9 mouse cellular contexts compared by ENCODE assay signal in the genomic region with DNA sequence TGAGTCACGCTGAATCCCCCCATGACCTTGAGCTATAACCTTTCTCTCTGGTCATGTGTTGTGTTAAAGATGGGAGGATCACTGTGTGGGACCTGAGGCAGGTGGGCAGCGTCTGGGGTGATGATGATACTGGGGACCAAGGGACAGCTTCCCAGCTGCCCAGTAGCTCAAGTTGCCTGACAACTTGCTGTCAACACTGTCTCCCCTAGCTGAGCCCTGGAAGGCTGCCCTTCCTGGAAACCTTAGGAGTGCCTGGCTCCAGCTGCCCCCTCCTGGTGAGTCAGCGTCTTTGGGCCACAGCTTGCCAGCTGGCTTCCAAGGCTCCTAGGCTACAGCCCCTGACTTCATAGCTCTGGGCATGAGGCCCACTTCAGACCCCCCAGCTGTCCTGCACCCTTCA. TPM values are rescaled to one million over a fixed set of nuclear protein-coding genes. Genes with fewer than 3 reads are reported as not detected.
DNase-seq lines count a peak whose midpoint lies in the region; ATAC-seq and TF ChIP-seq lines count a peak whose summit lies in the region.
"Had no signal": no experiment of that assay in that cellular context is flagged by ENCODE, and none has a peak within 500 bp of the region (broad histone marks: within the 10 kb centered on the region; RNA-seq: fewer than 3 reads in every experiment).

No protein-coding gene starts in this region.

- peak; percentile 30 for DNase-seq in cerebellum, adult 9-11 months
- DNase-seq in cerebellum, postnatal 36 days = no peak
- DNase-seq in lung, embryonic 14.5 days = peak; percentile 41
- no peak for DNase-seq in lung, adult 2 months
- peak; percentile 60 for DNase-seq in retina, postnatal 1 day
- no peak for DNase-seq in thymus, postnatal 0 days (ENCODE audit: low spot score)

- TF ChIP-seq CTCF in lung, embryonic 14.5 days (IDR thresholded peaks at IDR 0.05; ENCODE audit: low read depth) = peak; percentile 48
- no peak for TF ChIP-seq CTCF in lung, adult 2 months (IDR thresholded peaks at IDR 0.05; ENCODE audit: insufficient read depth, low read length)
- peak; percentile 36; the same call in 1 of the 2 replicates for TF ChIP-seq CTCF in cortical plate, adult 2 months (IDR thresholded peaks at IDR 0.05; ENCODE audit: extremely low read depth, insufficient read depth, low read length)

- peak; percentile 41; the same call in 1 of the 2 replicates for ATAC-seq in lung, embryonic 14.5 days (ENCODE audit: insufficient read depth)
- peak; percentile 40; the same call in 1 of the 2 replicates for ATAC-seq in hindbrain, embryonic 15.5 days (ENCODE audit: low FRiP score, low read depth)

- 38% methylated on average over 3 of the region's 3 CpGs for WGBS in lung, embryonic 14.5 days
- 31% methylated on average over 3 of the region's 3 CpGs for WGBS in lung, adult 2 months
- 33% methylated on average over 3 of the region's 3 CpGs for WGBS in hindbrain, embryonic 15.5 days

- no peak overlapping the region for H3K4me3 ChIP-seq in lung, embryonic 14.5 days (ENCODE audit: low read depth, low read length)
- H3K4me3 ChIP-seq in lung, adult 2 months (replicated peaks; ENCODE audit: extremely low read depth, low read depth, low read length) = no peak overlapping the region
- no peak overlapping the region for H3K4me3 ChIP-seq in cortical plate, adult 2 months (ENCODE audit: insufficient read depth, low read length)
- no peak overlapping the region for H3K4me3 ChIP-seq in hindbrain, embryonic 15.5 days
- H3K4me3 ChIP-seq: liver, embryonic 15.5 days had no signal

- no peaks in the 10 kb centered on the region for H3K36me3 ChIP-seq in lung, embryonic 14.5 days (ENCODE audit: insufficient read depth)
- no peaks in the 10 kb centered on the region for H3K36me3 ChIP-seq in hindbrain, embryonic 15.5 days
- H3K36me3 ChIP-seq: liver, embryonic 15.5 days had no signal

- TF ChIP-seq POLR2A in lung, adult 2 months (IDR thresholded peaks at IDR 0.05; ENCODE audit: borderline replicate concordance, extremely low read depth, low read depth, low read length) = no peak
- TF ChIP-seq POLR2A in cortical plate, adult 2 months (IDR thresholded peaks at IDR 0.05; ENCODE audit: extremely low read depth, insufficient read depth, low read length) = no peak

- H3K9ac ChIP-seq in lung, embryonic 14.5 days = no peak overlapping the region
- H3K9ac ChIP-seq in hindbrain, embryonic 15.5 days = no peak overlapping the region
- H3K9ac ChIP-seq: liver, embryonic 15.5 days had no signal

- H3K27ac ChIP-seq in lung, embryonic 14.5 days (ENCODE audit: low read depth) = no peak overlapping the region
- H3K27ac ChIP-seq in cortical plate, adult 2 months (ENCODE audit: insufficient read depth, low read length) = no peak overlapping the region
- no peak overlapping the region for H3K27ac ChIP-seq in hindbrain, embryonic 15.5 days (replicated peaks)
- H3K27ac ChIP-seq: liver, embryonic 15.5 days had no signal

- H3K27me3 ChIP-seq in lung, embryonic 14.5 days (ENCODE audit: insufficient read depth, low read length) = peaks cover 44% of the 10 kb centered on the region
- peaks cover 26% of the 10 kb centered on the region for H3K27me3 ChIP-seq in hindbrain, embryonic 15.5 days

- 0 out of 2 replicates have a peak, but pooled peaks cover 3% of the 10 kb centered on the region for H3K4me1 ChIP-seq in lung, embryonic 14.5 days (ENCODE audit: insufficient read depth)
- H3K4me1 ChIP-seq in lung, adult 2 months (ENCODE audit: control insufficient read depth, insufficient read depth, low read length) = no peaks in the 10 kb centered on the region
- H3K4me1 ChIP-seq in cortical plate, adult 2 months (ENCODE audit: control insufficient read depth, insufficient read depth, low read length) = 0 out of 2 replicates have a peak, but pooled peaks cover 2% of the 10 kb centered on the region
- peaks cover 17% of the 10 kb centered on the region for H3K4me1 ChIP-seq in hindbrain, embryonic 15.5 days (replicated peaks)
- H3K4me1 ChIP-seq: liver, embryonic 15.5 days had no signal

- no peaks in the 10 kb centered on the region for H3K9me3 ChIP-seq in lung, embryonic 14.5 days (ENCODE audit: low read depth, low read length)
- no peaks in the 10 kb centered on the region for H3K9me3 ChIP-seq in hindbrain, embryonic 15.5 days
- H3K9me3 ChIP-seq: liver, embryonic 15.5 days had no signal

- H3K4me2 ChIP-seq in lung, embryonic 14.5 days = no peak overlapping the region
- no peak overlapping the region for H3K4me2 ChIP-seq in hindbrain, embryonic 15.5 days
- H3K4me2 ChIP-seq: liver, embryonic 15.5 days had no signal

RNA-seq across cellular contexts. Expression of a gene that starts 1.0 kb away (rescaled TPM):
- 0.20 TPM in 1 of 2 replicates, not detected in the other for polyA plus RNA-seq in lung, embryonic 14.5 days (2014; fragmentation: Nextera tagmentation; extraction: Ambion mirVana)
- polyA plus RNA-seq in lung, adult 2 months (2012; rRNA removed) = 6.2 TPM in 1 of 2 replicates, not detected in the other
- 121 and 122 TPM in 2 replicates for polyA plus RNA-seq in cortical plate, adult 2 months (2012; rRNA removed)
- 7.6 and 9.0 TPM in 2 replicates for polyA plus RNA-seq in hindbrain, embryonic 15.5 days (2015; fragmentation: Nextera tagmentation; extraction: Ambion mirVana)
- polyA plus RNA-seq in thymus, postnatal 0 days (2015; fragmentation: Nextera tagmentation; extraction: Ambion mirVana) = 1.1 and 1.4 TPM in 2 replicates
- polyA plus RNA-seq: liver, embryonic 15.5 days had no signal

RNA-seq across cellular contexts. Expression of a gene that starts 31.3 kb away (rescaled TPM):
- polyA plus RNA-seq in lung, embryonic 14.5 days (2014; fragmentation: Nextera tagmentation; extraction: Ambion mirVana) = 95.0 and 99.3 TPM in 2 replicates
- 42.1 and 52.9 TPM in 2 replicates for polyA plus RNA-seq in lung, adult 2 months (2012; rRNA removed)
- 43.9 and 44.4 TPM in 2 replicates for polyA plus RNA-seq in cortical plate, adult 2 months (2012; rRNA removed)
- 102 and 109 TPM in 2 replicates for polyA plus RNA-seq in hindbrain, embryonic 15.5 days (2015; fragmentation: Nextera tagmentation; extraction: Ambion mirVana)
- 85.2 and 87.5 TPM in 2 replicates for polyA plus RNA-seq in thymus, postnatal 0 days (2015; fragmentation: Nextera tagmentation; extraction: Ambion mirVana)

RNA-seq across cellular contexts. Expression of a gene that starts 39.4 kb away (rescaled TPM):
- 3.1 and 7.2 TPM in 2 replicates for polyA plus RNA-seq in lung, embryonic 14.5 days (2014; fragmentation: Nextera tagmentation; extraction: Ambion mirVana)
- 18.9 and 23.0 TPM in 2 replicates for polyA plus RNA-seq in lung, adult 2 months (2012; rRNA removed)
- 1.7 and 1.9 TPM in 2 replicates for polyA plus RNA-seq in cortical plate, adult 2 months (2012; rRNA removed)
- 0.69 and 1.6 TPM in 2 replicates for polyA plus RNA-seq in hindbrain, embryonic 15.5 days (2015; fragmentation: Nextera tagmentation; extraction: Ambion mirVana)
- polyA plus RNA-seq in thymus, postnatal 0 days (2015; fragmentation: Nextera tagmentation; extraction: Ambion mirVana) = 18.5 and 19.8 TPM in 2 replicates

Comparison
In these comparisons a context has a peak if more than half of its experiments do, and no peak if none do; other contexts are left out.
1. DNase-seq: peak in cerebellum, adult 9-11 months (single experiment), lung, embryonic 14.5 days (single experiment) and retina, postnatal 1 day (single experiment); none in cerebellum, postnatal 36 days (0 of 2), lung, adult 2 months (single experiment) and thymus, postnatal 0 days (single experiment).
2. RNA of a gene that starts 1.0 kb away (polyA plus RNA-seq): 121 to 122 TPM in cortical plate, adult 2 months; 7.6 to 9.0 TPM in hindbrain, embryonic 15.5 days, 6.2 TPM in lung, adult 2 months, 1.1 to 1.4 TPM in thymus, postnatal 0 days and 0.20 TPM in lung, embryonic 14.5 days; every median in the first group is over 10 times any median in the second.